Mouse (Mus musculus): ENCODE measurements at regions not wholly inside any gene's neighbourhood (a gene's known extent, or its start where the extent isn't known, plus 50 kb on each side); places are given as distances from the start of the nearest gene placed in this dataset.

DNA sequence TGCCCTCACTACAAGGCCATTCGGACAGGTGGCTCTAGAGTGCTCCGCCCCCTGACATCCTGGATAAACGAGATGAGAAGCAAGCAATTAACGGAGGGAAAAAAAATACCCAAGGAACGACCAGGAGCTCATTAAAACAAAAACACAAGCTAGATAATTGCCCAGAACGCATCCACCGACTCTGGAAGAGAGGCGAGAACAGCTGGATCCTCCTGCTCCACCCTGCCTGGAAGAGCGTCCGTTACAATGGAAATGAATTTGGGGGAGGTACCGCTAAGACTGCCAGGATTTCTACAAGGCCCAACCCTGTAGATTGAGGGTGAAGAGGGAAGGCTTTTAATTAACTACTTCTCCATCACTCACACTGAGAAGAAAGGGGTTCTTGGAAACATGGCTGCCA is 85.6 kb upstream of the Spaca7 start:
- no peak for TF ChIP-seq FLI1 (IDR thresholded peaks at IDR 0.05; ENCODE audit: low read length)
- no peak for TF ChIP-seq GATA1 (IDR thresholded peaks at IDR 0.05; ENCODE audit: borderline replicate concordance, low read length)

Data from megakaryocyte, embryonic 14.5 days (primary cell).